Mouse (Mus musculus) hindbrain, embryonic 13.5 days (tissue): ENCODE results near the gene Rtp3. TPM values are rescaled to one million over a fixed set of nuclear protein-coding genes. Genes with fewer than 3 reads are reported as not detected.

Experiments used
- polyA plus RNA-seq: library from polyadenylated mRNA; unstranded; fragments of >200 nt; fragmentation: Nextera tagmentation; extraction: Ambion mirVana; gene quantifications from 2 replicates; pipeline ENCODE4 v1.2.1, GENCODE M21; 2015

Rtp3 gene
- polyA plus RNA-seq, 1 experiment from 2014 or later = not detected

Other genes with a start within 250 kb of the Rtp3 start
- gene Myl3, start 248.7 kb downstream of the Rtp3 start, polyA plus RNA-seq = 1.4 and 3.8 TPM in 2 replicates
- 13.7 and 13.8 TPM in 2 replicates for gene Pth1r, start 243.4 kb downstream of the Rtp3 start, polyA plus RNA-seq
- not detected in 2 replicates for gene Prss42, start 192.4 kb downstream of the Rtp3 start, polyA plus RNA-seq
- not detected in 2 replicates for gene Prss44, start 176.6 kb downstream of the Rtp3 start, polyA plus RNA-seq
- gene Prss43, start 163.9 kb downstream of the Rtp3 start, polyA plus RNA-seq = not detected in 2 replicates
- gene Prss45, start 156.0 kb downstream of the Rtp3 start, polyA plus RNA-seq = not detected in 2 replicates
- gene Prss46, start 146.1 kb downstream of the Rtp3 start, polyA plus RNA-seq = not detected in 2 replicates
- 0.18 and 0.19 TPM in 2 replicates for gene Prss50, start 132.6 kb downstream of the Rtp3 start, polyA plus RNA-seq
- 0.90 and 1.5 TPM in 2 replicates for gene Als2cl, start 110.7 kb downstream of the Rtp3 start, polyA plus RNA-seq
- 1.2 and 1.4 TPM in 2 replicates for gene Tmie, start 110.5 kb downstream of the Rtp3 start, polyA plus RNA-seq
- gene Fam240a, start 73.7 kb downstream of the Rtp3 start, polyA plus RNA-seq = not detected in 2 replicates
- gene Tdgf1, start 44.4 kb downstream of the Rtp3 start, polyA plus RNA-seq = 0.18 and 0.19 TPM in 2 replicates
- gene Lrrc2, start 39.0 kb downstream of the Rtp3 start, polyA plus RNA-seq = 0.56 and 0.96 TPM in 2 replicates
- gene Ltf, start 28.7 kb upstream of the Rtp3 start, polyA plus RNA-seq = 1.4 and 2.6 TPM in 2 replicates
- gene Ccrl2, start 66.9 kb upstream of the Rtp3 start, polyA plus RNA-seq = 0.91 and 1.3 TPM in 2 replicates
- gene Lrrfip2, start 127.0 kb upstream of the Rtp3 start, polyA plus RNA-seq = 42.3 and 45.9 TPM in 2 replicates